Mouse (Mus musculus): Measurements from ENCODE around the gene Opn1mw.

GRCm38 (mm10) chrX:74084276-74084837 is 42.9 kb upstream of the Opn1mw start:
- no peak for TF ChIP-seq POLR2A (IDR thresholded peaks at IDR 0.05; ENCODE audit: control insufficient read depth in 1 of 2, insufficient read depth in 1 of 2, low read depth in 1 of 2, low read length in 2 of 2, poor library complexity in 1 of 2)
- no peak for TF ChIP-seq NRF1 (IDR thresholded peaks at IDR 0.05; ENCODE audit: insufficient read depth, low read depth, low read length, poor library complexity, severe bottlenecking)
- TF ChIP-seq CTCF (IDR thresholded peaks at IDR 0.05 in 2 of 3, conservative IDR thresholded peaks at IDR 0.05 in 1 of 3; ENCODE audit: control insufficient read depth in 1 of 3, insufficient read depth in 1 of 3, low read depth in 2 of 3, low read length in 3 of 3, poor library complexity in 1 of 3, severe bottlenecking in 1 of 3), result no peak
- TF ChIP-seq MAFK (IDR thresholded peaks at IDR 0.05; ENCODE audit: borderline replicate concordance, low read depth, low read length), result no peak
- TF ChIP-seq TCF12 (IDR thresholded peaks at IDR 0.05; ENCODE audit: low read depth, low read length), result no peak
- no peak for TF ChIP-seq MAX (IDR thresholded peaks at IDR 0.05; ENCODE audit: low read length)
- no peak for TF ChIP-seq TAL1 (IDR thresholded peaks at IDR 0.05; ENCODE audit: low read length)
- TF ChIP-seq USF1 (IDR thresholded peaks at IDR 0.05; ENCODE audit: low read depth, low read length), result no peak
- no peak for TF ChIP-seq NELFE (IDR thresholded peaks at IDR 0.05; ENCODE audit: low read depth, low read length)
- TF ChIP-seq ZC3H11A (IDR thresholded peaks at IDR 0.05; ENCODE audit: low read depth, low read length), result no peak
- TF ChIP-seq SMC3 (IDR thresholded peaks at IDR 0.05; ENCODE audit: low read depth, low read length), result no peak
- TF ChIP-seq TBP (IDR thresholded peaks at IDR 0.05; ENCODE audit: low read depth, low read length), result no peak
